Mouse (Mus musculus) heart, adult 2 months (tissue): ENCODE results near the gene Ksr2. TPM values are rescaled to one million over a fixed set of nuclear protein-coding genes. Genes with fewer than 3 reads are reported as not detected.

Experiments used
- DNase-seq, 2 experiments: peaks; one replicate each; pipeline ENCODE4 v3.0.0; 2021
- H3K27ac ChIP-seq: fragments of 200-600 bp; 2 replicates; pipeline ENCODE4 v1.8.1; 2022
- H3K27me3 ChIP-seq: fragments of 200-500 bp; 2 replicates; pipeline ENCODE4 v1.6.1; 2012; ENCODE audit warnings: mild to moderate bottlenecking, low read length, inconsistent platforms, mixed read lengths; ENCODE audit not compliant: control insufficient read depth, insufficient read depth
- H3K36me3 ChIP-seq: fragments of 200-500 bp; 2 replicates; pipeline ENCODE4 v1.6.1; 2012; ENCODE audit warnings: low read length, inconsistent platforms; ENCODE audit not compliant: control insufficient read depth, insufficient read depth
- H3K4me1 ChIP-seq: fragments of 200-500 bp; 2 replicates; pipeline ENCODE4 v1.6.1; 2011; ENCODE audit warnings: low read length; ENCODE audit not compliant: control insufficient read depth, insufficient read depth
- H3K4me3 ChIP-seq: fragments of 200-600 bp; 2 replicates; pipeline ENCODE4 v1.8.1; 2022
- H3K79me2 ChIP-seq: fragments of 200-500 bp; replicated peaks from 2 replicates; pipeline ENCODE4 v1.6.1; 2012; ENCODE audit warnings: mild to moderate bottlenecking, inconsistent platforms, low read length, moderate library complexity, mixed read lengths; ENCODE audit not compliant: control insufficient read depth, insufficient read depth
- H3K9ac ChIP-seq: fragments of 200-500 bp; 2 replicates; pipeline ENCODE4 v1.6.1; 2012; ENCODE audit warnings: low read depth, mild to moderate bottlenecking, control low read depth, inconsistent platforms, low read length, mixed read lengths
- CTCF ChIP-seq: fragments of 200-600 bp; IDR thresholded peaks from 2 replicates; pipeline ENCODE4 v1.8.1; 2022; ENCODE audit warnings: antibody characterized with exemption, mild to moderate bottlenecking, moderate library complexity
- EP300 ChIP-seq: fragments of 200-500 bp; IDR thresholded peaks from 2 replicates; pipeline ENCODE4 v1.6.1; 2011; ENCODE audit warnings: low read depth, low read length, control low read depth; ENCODE audit not compliant: insufficient read depth
- POLR2A ChIP-seq: fragments of 200-500 bp; IDR thresholded peaks from 2 replicates; pipeline ENCODE4 v1.6.1; 2011; ENCODE audit warnings: mild to moderate bottlenecking, low read depth, low read length, control low read depth; ENCODE audit not compliant: insufficient read depth
- WGBS: fragments of 180-500 bp; shearing (Covaris S2); methylation state at CpG from one replicate; pipeline ENCODE4 v1.1.7; 2018; 5-methylcytosine and 5-hydroxymethylcytosine counted together
- intact Hi-C: fragments of 180-260 bp; cut with DNase I; formaldehyde crosslinking; loops from one replicate; pipeline ENCODE4 v1.15.1; 2025
- polyA plus RNA-seq: library from polyadenylated mRNA; depleted of rRNA; stranded (reverse); fragments of >200 nt; gene quantifications from 2 replicates; pipeline ENCODE4 v1.2.3, GENCODE M21; 2012
- total RNA-seq, 2 experiments: library from RNA; stranded (reverse); gene quantifications; 2 replicates each; pipeline ENCODE4 v1.2.3; 2021

The Ksr2 gene
- total and polyA plus RNA-seq, 3 experiments = 0.02 to 0.05 TPM; not detected in 1

- no peak for DNase-seq
- Histone ChIP-seq H3K4me1 (no peaks in the 10 kb centered on the region), H3K27me3 (no peaks in the 10 kb centered on the region), H3K4me3 (no peak overlapping the region), H3K27ac (no peak overlapping the region), H3K9ac (no peak overlapping the region), H3K36me3 (no peaks in the 10 kb centered on the region), H3K79me2 (no peaks in the 10 kb centered on the region)
- TF ChIP-seq POLR2A = no peak
- no peak for TF ChIP-seq CTCF
- no peak for TF ChIP-seq EP300
- intact Hi-C loops = no loop called here
- WGBS = 66% methylated on average over 7 of the region's 7 CpGs
Observed at GRCm38 (mm10) chr5:117727138-117727537, 313.3 kb downstream of the Ksr2 start.

- no peak for DNase-seq
- H3K4me1 ChIP-seq = no peaks in the 10 kb centered on the region
- no peaks in the 10 kb centered on the region for H3K79me2 ChIP-seq
- no peak overlapping the region for H3K9ac ChIP-seq
- TF ChIP-seq POLR2A = no peak
- TF ChIP-seq CTCF = no peak
- no peak for TF ChIP-seq EP300
- H3K4me3 ChIP-seq = no peak overlapping the region
- H3K36me3 ChIP-seq = no peaks in the 10 kb centered on the region
- intact Hi-C loops = no loop called here
- 76% methylated on average over 6 of the region's 6 CpGs for WGBS
- no peaks in the 10 kb centered on the region for H3K27me3 ChIP-seq
- no peak overlapping the region for H3K27ac ChIP-seq
Observed at GRCm38 (mm10) chr5:117731311-117731710, 317.5 kb downstream of the Ksr2 start.

- no peak overlapping the region for H3K27ac ChIP-seq
- no peak for TF ChIP-seq EP300
- TF ChIP-seq CTCF = no peak
- TF ChIP-seq POLR2A = no peak
- no peaks in the 10 kb centered on the region for H3K4me1 ChIP-seq
- 39% methylated on average over 11 of the region's 11 CpGs for WGBS
- H3K79me2 ChIP-seq = no peaks in the 10 kb centered on the region
- intact Hi-C loops = no loop called here
- no peaks in the 10 kb centered on the region for H3K27me3 ChIP-seq
- H3K4me3 ChIP-seq = no peak overlapping the region
- peak in 1 of 2 experiments; percentile 3 for DNase-seq
- no peaks in the 10 kb centered on the region for H3K36me3 ChIP-seq
- no peak overlapping the region for H3K9ac ChIP-seq
Observed at GRCm38 (mm10) chr5:117744654-117745178, 330.9 kb downstream of the Ksr2 start.

DNA sequence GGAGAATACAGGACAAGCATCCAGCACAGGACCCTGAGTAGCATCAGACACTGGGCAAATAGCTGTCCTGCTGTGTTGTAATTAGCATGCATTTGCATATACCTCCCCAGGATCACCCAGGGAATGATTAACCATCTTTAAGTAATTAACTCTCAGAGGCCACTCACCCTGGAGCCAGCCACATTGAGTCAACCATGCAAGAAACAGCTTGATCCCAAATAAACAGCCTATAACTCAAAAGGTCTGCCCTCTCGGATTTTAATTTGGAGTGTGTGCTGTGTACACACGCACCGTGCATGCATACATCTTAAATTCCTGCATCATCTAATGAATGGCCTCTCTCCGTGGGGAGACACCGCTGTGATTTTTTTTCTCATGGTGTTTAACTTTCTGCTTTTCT, 335.6 kb downstream of the Ksr2 start:
- no peak for DNase-seq
- Histone ChIP-seq H3K4me3 (no peak overlapping the region), H3K27me3 (no peaks in the 10 kb centered on the region), H3K9ac (no peak overlapping the region), H3K79me2 (no peaks in the 10 kb centered on the region), H3K36me3 (no peaks in the 10 kb centered on the region), H3K4me1 (no peaks in the 10 kb centered on the region), H3K27ac (no peak overlapping the region)
- intact Hi-C loops = no loop called here
- WGBS = 58% methylated on average over 5 of the region's 5 CpGs
- TF ChIP-seq POLR2A = no peak
- no peak for TF ChIP-seq CTCF
- TF ChIP-seq EP300 = no peak

GRCm38 (mm10) chr5:117757696-117758482, 344.1 kb downstream of the Ksr2 start:
- H3K79me2 ChIP-seq = no peaks in the 10 kb centered on the region
- no peak for DNase-seq
- H3K27ac ChIP-seq = no peak overlapping the region
- no peak for TF ChIP-seq EP300
- no peak for TF ChIP-seq CTCF
- no peak for TF ChIP-seq POLR2A
- no peak overlapping the region for H3K4me3 ChIP-seq
- 36% methylated on average over 12 of the region's 12 CpGs for WGBS
- intact Hi-C loops = no loop called here
- H3K27me3 ChIP-seq = no peaks in the 10 kb centered on the region
- no peaks in the 10 kb centered on the region for H3K36me3 ChIP-seq
- H3K4me1 ChIP-seq = no peaks in the 10 kb centered on the region
- no peak overlapping the region for H3K9ac ChIP-seq

DNA sequence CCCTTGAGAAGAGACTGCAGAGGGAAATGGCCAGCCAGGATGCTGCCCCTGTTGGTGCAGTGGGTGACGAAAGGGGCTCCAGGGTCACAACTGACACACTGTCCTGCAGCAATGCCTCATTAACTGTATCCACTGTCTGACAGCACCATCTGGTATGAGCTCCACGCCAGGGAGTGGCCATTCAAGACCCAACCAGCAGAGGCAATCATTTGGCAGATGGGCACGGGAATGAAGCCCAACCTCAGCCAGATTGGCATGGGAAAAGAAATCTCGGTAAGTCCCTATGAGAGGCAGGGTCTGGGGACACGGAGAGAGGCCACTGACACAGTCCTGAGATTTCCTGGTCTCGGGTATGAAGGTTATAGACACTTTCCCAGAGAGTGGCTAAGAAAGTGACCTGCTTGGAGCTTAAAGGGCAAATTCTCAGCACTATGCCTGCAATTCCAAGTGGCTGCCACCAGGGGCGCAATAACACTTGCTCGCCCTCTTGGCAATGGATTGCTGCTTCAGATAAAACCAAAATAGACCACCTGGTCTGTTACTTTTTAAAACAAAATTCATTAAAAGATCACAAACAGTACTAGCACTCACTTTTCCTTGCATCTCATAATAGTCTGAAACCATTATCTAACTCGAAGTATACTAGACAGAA, 347.5 kb downstream of the Ksr2 start:
- DNase-seq = no peak
- H3K79me2 ChIP-seq = no peaks in the 10 kb centered on the region
- intact Hi-C loops = no loop called here
- H3K4me1 ChIP-seq = no peaks in the 10 kb centered on the region
- 67% methylated on average over 9 of the region's 9 CpGs for WGBS
- H3K9ac ChIP-seq = no peak overlapping the region
- H3K27ac ChIP-seq = no peak overlapping the region
- H3K27me3 ChIP-seq = no peaks in the 10 kb centered on the region
- no peaks in the 10 kb centered on the region for H3K36me3 ChIP-seq
- TF ChIP-seq CTCF (peak; percentile 61), POLR2A (no peak)
- H3K4me3 ChIP-seq = no peak overlapping the region
